Mouse (Mus musculus) liver, postnatal 0 days (tissue): ENCODE data around the gene Map7d3.

Source experiments
- CTCF ChIP-seq: sonication (generic); IDR thresholded peaks from 2 replicates; pipeline ENCODE4 v1.5.1; 2016; ENCODE audit warnings: antibody characterized with exemption, low read depth
- EP300 ChIP-seq: IDR thresholded peaks from 2 replicates; pipeline ENCODE4 v1.6.1; 2016; ENCODE audit warnings: antibody characterized with exemption, low read depth, mild to moderate bottlenecking

GRCm38 (mm10) chrX:56787486-56787885 lies 34.6 kb downstream of the Map7d3 start:
- TF ChIP-seq EP300 (no peak), CTCF (no peak)
